Mouse (Mus musculus) kidney, postnatal 14 days (tissue): ENCODE data around the gene Fgfr1op.

Experiments used
- DNase-seq: peaks from one replicate; pipeline ENCODE4 v3.0.0; 2022; ENCODE audit warnings: mixed read lengths

The Fgfr1op gene

DNA sequence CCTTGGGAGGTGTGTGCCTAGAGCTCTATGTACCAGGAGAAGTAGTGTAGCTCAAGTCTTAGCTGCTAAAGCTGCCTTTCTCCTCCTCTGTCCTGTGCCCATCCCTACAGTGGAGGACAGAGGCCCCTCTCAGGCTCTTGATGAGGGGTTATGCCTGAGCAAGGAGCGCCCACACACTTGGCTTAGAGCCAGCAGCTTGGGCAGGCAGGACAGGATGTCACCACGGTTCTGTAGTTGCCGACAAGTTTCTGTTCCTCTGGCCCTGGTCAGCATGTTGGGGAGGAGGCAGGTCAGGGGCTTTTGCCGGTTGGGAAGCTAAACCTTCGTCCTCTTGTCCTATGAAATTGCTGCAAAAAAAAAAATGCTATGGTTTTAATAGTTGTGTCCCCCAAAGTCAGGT lies 66.8 kb downstream of the Fgfr1op start:
- DNase-seq = peak; percentile 11

DNA sequence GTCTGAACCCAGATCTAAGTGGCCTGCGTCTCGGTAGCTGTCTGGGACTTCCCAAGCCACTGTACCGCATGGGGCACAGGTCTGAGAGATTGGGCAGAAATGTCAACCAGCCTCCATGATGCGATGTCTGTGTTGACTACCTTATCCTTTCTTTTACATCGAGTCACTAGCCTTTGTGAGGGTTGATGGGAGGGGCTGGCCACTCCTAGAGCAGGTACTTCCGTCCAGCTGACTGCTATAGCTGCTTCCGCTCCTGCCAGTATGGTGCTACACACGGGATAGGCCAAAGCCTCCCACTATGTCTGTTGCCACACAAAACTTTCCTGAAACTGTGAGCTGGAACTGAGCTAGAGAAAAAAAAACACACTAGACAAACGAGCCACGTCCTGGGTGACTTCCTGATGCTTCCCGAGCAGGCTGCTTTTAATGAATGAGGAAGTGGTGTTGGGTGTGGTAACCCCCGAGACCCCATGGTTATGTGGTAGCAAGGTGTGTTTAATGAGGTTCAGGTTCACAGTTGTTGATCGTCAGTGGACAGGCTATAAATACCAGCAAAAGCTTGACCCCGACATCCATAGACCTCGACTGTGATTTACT lies 68.4 kb downstream of the Fgfr1op start:
- DNase-seq = no peak

DNA sequence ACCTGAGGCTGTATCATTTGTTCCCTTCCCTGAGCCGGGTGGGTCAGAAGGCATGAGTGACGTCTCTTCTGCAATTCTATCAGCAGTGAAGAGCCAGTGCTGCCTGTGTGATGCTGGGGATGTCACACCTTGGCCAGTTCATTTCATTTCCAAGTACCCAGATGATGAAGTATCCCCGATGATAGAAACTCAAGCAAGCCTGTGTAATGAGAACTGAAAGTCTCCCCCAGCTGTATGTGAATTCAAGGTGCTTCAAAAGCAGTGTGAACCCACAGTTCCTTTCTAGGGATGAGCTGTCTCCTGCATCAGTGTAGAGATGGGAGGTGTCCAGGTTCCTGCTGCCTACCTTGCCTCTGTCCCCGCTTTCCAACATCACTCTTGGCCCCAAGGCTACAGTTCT lies 69.2 kb downstream of the Fgfr1op start:
- no peak for DNase-seq

DNA sequence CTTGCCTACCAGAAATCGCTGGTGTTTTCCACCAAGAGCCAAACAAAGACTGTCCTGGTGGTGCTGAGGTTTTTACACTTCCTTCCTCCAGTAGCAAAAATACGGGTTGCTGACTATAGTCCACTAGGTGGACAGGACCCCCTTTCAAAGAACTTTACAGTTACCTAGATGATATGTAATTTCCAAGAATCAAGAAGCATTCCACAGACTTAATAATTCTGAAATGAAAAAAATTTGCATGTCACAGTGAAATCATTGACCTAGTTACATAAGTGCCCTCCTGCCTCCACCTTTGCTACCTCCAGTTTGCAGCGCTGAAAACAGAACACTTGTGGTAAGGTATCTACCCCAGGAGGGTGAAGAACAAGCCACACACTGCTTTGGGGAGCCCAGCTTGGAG lies 70.4 kb downstream of the Fgfr1op start, which contains the start of gene Ccr6:
Gene Ccr6 (plus strand): TSS at position 301 of the 400 bp plus-strand sequence.
- no peak for DNase-seq

DNA sequence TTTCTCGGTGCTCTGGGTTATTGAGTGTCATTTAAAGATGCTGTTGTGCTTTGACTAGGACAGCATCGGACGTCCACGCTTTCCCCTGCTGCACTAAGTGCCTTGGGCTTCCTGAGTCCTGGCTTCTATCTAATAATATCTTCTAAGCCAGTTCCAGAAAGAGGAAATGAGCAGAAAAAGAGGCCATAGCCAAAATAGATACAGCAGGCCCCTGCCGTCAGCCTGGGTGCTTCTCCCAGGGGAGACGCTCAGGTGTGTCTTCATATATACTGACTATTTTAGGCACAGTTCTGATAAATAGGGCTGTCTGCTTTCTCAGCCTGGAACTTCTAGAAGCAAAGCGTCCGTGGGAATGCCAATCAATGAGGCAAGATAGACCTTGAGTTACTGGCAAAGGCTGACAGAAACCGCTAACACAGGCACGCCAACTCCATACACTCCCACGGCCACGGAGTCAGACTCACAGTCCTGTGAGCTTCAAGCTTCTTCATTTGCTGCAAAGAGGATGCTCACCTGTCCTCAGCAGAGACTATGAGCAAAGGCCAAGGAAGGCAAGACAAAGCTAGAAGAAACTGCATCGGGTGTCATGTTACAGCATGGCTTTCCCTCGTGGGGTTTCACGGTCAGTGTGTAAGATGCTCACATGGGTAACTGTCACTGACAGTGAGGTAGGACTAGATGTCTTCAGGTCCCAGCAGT lies 72.9 kb downstream of the Fgfr1op start:
- DNase-seq = no peak

DNA sequence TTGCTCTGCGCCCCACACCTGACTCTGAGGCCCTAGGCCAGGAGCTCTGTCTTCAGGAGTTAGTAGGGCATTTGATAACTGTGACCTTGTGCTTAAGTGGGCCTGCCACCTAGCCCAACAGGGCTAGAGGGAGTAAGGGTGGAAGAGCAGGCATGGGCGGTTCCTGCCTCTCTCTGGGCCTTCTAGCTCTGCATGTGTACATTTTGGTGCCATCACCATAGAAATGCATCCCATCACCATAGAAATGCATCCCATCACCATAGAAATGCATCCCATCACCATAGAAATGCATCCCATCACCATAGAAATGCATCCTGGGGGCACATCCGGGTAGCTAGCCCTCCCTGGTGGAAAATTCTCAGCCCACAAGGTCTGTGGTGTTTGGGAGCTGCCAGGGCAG lies 74.3 kb downstream of the Fgfr1op start:
- no peak for DNase-seq

DNA sequence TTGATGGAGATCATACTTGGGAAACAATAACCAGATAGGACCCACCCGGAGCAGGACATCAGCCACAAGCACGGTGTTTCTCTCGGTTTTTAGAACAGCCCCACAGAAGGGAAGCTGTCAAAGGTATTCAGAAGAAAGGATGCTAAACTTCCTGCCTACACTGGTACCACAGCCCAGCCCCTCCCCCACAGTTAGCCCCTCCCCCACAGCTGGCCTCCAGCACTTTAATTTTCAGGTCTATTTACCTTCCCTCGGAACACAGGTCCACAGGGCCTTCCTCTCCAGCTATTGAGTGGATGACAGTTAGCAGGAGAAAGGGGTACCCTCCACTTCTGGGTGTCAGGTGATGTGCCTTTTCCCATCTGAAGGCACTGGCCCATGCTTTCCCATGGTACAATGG lies 75.2 kb downstream of the Fgfr1op start:
- no peak for DNase-seq

DNA sequence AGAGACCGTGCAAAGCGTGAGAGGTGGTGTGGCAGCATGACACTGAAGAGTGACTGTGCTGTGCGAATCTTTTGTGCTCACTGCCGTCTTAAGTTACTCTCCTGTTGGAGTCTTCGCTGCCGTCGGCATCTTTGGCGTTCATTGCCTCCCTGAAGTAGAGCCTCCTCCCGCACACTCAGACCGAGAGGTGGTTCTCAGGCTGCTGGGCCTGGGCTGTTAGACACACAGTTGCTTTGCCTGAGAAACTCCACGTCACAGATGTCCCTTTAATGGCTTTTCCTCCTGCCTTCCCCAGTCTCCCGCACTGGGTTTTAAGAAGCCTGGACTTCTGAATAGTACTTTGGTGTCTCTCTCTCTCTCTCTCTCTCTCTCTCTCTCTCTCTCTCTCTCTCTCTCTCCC lies 76.3 kb downstream of the Fgfr1op start:
- DNase-seq = no peak

DNA sequence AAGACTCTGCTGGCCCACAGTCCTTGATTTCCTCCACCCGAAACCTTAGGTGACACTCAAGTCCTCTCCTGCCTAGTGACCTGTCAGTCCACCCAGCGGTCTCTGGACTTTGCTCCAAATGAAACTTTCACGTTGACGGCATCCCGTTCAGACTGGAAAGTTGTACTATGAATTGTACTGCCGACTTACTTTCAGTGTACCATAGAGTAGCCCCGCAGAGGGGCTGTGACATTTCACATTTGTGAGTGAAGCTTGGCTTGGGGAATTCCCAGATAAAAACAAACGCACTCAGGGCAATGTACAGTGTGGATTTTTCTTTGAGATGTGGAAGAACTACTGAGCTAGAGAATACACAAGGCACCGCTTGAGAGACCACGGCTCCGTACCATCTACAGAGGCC lies 76.9 kb downstream of the Fgfr1op start:
- no peak for DNase-seq

DNA sequence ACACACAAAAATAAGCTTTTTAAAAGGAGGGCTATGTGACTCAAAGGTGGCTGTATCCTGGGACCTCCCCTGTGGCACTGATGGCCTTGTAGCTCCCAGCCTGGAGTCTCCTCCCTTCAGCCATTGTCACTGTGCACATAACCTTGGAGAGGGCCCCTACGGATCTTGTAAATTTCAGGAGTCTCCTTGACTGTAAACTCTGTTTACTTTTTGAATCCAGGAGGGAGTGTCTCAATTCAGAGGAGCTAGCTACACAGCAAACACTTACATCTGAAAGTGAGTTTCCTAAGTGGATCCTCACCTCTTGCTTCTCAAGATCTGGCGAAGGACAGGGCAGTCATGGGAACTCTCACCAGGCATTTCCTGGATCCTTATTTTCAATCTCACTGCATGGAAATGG lies 78.8 kb downstream of the Fgfr1op start:
- DNase-seq = no peak

DNA sequence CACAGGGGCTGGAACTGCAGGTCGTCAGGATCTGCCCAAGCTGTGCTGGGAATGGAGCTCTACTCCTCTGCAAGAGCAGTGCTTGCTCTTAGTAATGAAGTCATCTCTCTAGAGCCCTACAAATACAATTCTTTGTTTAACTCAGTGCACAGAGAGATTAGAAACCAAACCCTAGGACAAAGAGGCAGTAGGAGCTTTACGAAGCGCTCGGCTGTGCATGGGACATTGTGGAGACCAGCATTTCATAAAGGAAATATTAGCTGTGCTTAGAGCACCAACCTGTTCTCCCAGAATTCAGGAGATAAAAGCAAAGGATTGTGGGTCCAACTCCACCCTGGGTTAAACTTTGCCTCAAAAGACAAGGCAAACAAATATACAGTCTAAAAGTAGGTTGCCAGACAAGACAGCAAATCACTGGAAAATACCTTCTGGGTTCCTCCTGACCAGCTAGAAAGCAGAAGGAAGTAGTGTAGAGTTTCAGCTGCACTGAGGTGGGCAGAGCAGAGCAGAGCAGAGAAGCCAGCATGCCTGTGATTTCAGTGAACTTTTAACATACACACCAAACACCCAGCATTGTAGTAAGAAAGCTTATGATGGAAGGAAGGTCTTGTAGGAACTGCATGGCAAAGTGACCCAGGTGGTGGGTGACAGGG lies 80.9 kb downstream of the Fgfr1op start:
- no peak for DNase-seq
